Mouse (Mus musculus) bone marrow macrophage, adult 2 months (primary cell): ENCODE measurements at regions not wholly inside any gene's neighbourhood (a gene's known extent, or its start where the extent isn't known, plus 50 kb on each side); places are given as distances from the start of the nearest gene placed in this dataset.

Experiments used
- CTCF ChIP-seq: IDR thresholded peaks from 2 replicates; pipeline ENCODE4 v1.5.1; 2012; ENCODE audit warnings: low read depth, mild to moderate bottlenecking, low read length, moderate library complexity
- POLR2A ChIP-seq: IDR thresholded peaks from 2 replicates; pipeline ENCODE4 v1.6.1; 2012; ENCODE audit warnings: mild to moderate bottlenecking, low read depth, low read length, borderline replicate concordance

DNA sequence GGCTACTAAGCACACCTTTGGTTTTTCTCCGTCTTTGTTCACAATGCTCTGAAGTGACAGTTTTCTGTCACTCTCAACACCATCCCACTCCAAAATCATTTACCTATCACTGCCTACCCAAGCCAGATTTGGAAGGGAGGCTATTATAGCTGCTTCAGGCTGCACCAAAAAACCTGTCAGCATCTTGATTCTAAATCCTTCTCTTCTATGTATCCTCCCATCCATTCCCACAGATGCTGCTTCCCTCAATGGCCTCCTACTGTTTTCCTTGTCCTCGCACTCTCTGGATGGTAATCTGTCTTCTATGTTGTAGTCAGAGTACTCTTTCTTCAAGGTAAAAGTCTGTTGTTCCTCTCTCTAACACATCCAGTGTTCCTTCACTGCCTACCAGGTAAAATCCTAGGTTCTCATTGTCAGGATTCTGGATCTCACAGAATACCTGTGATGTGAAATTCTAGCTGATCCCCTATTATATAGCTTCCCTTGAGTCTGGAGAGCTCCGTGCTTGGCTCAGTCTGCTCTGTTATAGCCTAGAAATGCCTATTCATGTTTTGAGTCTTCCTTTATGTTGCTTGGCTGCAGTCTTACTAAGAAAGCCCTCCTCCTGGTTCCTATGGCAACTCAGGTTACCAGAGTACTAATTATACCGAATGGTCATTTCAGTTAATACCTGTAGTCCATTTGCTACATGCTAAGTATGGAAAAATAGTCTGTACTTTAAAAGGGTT, 156.5 kb downstream of the Emp1 start:
- TF ChIP-seq CTCF (no peak), POLR2A (no peak)
